Mouse (Mus musculus) frontal cortex, postnatal 36 days (tissue): ENCODE data around the gene Ugt2a3.
"Not testable (repeated sequence)": the region's sequence is repeated elsewhere in the genome, so short reads cannot be mapped to it uniquely, and the experiment has no call there.

ENCODE experiments used
- DNase-seq, 2 experiments: peaks; one replicate each; pipeline ENCODE4 v3.0.0; 2022; ENCODE audit warnings: low spot score in 2 of 2

Ugt2a3 gene

GRCm38 (mm10) chr5:87336961-87337697, at the start of gene Ugt2a3:
Gene Ugt2a3, minus strand, starts transcription at chr5:87337195.
- DNase-seq, result no peak

DNA sequence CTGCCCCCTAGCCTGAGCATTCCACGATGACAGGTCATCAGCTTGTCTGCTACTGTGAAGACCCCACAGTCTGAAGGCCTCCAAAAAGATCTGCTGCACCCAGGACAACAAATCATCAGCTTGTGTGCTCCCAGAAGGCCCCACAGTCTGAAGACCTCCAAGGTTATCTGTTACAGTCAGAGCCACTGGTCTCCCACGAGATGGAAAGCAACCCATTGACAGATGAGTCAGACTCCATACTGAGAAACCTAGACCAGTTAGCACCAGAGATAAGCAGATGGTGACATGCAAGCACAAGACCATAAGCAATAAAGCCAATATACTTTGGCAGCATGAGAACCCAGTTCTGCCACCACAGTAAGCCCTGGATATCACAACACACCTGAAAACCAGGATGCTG, 43.2 kb upstream of the Ugt2a3 start:
- DNase-seq, result no peak

DNA sequence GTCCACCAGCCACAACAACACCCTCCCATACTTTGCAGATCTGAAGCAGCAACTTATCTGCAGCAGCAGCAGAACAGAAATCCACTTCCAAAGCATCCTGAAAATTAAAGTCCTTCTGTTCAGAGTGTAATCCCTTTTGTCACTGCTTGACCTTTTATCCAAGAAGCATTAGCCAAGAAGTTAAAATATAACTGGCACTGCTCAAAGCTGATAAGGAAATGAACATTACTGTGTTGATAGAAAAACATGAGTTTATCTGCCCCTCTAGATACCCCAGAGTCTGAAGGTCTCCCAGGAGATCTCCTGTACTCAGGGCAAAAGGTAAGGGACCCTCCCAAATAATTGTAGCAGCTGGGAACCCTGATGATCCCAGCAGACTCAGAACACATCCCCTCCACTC, 42.8 kb upstream of the Ugt2a3 start:
- no peak for DNase-seq

DNA sequence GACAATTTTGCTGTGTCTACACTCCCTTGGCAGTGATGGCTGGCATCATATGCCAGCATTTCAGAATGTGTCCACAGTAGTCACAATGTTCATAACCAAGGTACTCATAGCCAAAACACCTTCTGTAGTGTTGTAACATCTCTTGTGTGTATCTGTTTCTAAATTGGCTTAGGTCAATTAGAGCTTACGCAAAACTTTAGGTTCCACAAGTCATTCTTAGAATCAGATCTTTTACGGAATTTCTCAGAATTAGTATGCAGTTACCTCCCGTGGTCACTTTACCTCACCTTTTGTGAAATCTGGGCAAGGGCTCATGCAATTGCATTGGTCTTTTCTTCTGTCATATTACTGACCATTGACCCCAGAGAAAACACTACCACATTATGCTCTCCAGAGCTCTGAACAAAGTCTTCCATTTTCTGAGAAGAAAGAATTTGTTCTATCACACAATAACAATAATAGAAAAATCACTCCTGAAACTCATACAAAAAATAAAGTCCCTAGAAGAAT, 38.9 kb upstream of the Ugt2a3 start:
- no peak for DNase-seq

GRCm38 (mm10) chr5:87373502-87373863, 36.5 kb upstream of the Ugt2a3 start:
- no peak for DNase-seq

- DNase-seq, result not testable (repeated sequence)
These were observed 36.0 kb upstream of the Ugt2a3 start for GRCm38 (mm10) chr5:87372788-87373501.

GRCm38 (mm10) chr5:87350350-87350749, 13.4 kb upstream of the Ugt2a3 start:
- DNase-seq, result no peak

DNA sequence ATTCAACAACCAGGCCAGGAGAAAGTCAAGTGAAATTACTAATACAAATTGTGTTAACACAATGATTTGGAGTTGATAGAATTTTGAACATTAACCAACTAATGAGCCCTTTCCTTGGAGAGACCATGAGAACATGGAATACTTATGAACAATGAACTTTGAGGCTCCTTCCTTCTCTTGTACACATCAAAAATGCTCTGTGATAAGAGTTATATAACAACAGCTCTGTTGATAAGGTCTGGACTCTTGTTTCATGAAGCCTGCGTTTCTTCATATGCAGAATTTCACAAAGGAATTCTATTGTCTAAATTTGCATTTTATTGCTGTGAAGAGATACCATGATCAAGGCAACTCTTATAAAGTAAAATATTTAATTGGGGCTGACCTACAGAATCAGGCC, 12.2 kb upstream of the Ugt2a3 start:
- not testable (repeated sequence) for DNase-seq

GRCm38 (mm10) chr5:87347479-87348078, 10.6 kb upstream of the Ugt2a3 start:
- not testable (repeated sequence) for DNase-seq

DNA sequence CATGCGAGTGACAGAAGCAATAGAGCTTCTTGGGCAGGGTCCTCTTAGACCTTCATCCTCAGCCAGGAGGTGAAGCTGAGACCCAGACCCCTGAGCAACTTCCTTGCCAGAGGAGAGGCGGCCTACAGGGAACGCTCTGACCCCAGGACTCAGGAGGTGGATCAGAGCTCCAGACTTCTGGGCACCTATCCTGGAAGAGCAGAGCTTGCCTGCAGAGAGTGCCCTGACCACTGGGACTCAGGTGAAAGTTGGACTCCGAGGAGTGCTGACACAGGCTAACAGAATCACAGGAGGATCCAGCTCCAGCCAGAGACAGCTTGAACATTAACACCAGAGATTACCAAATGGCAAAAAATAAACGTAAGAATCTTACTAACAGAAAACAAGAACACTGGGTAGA, 3.5 kb upstream of the Ugt2a3 start:
- DNase-seq, result no peak

DNA sequence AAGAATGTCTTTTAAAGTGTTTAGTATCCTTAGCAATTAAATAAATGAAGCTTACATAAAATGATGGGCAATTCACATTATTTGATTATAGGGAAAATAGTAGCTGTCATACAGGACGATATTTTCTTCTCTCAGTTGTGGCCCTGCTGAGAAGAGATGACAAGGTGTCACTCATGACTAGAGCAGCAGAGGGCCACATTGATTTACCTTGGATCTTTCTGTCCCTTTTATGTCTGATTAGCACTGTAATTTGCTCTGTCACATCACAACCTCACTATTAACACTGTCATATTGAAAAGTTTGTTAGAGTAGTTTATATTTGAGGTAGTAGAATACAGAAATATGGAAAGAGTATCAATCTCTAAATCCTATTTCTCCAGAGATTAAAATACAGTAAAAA, 1.8 kb downstream of the Ugt2a3 start:
- no peak for DNase-seq

DNA sequence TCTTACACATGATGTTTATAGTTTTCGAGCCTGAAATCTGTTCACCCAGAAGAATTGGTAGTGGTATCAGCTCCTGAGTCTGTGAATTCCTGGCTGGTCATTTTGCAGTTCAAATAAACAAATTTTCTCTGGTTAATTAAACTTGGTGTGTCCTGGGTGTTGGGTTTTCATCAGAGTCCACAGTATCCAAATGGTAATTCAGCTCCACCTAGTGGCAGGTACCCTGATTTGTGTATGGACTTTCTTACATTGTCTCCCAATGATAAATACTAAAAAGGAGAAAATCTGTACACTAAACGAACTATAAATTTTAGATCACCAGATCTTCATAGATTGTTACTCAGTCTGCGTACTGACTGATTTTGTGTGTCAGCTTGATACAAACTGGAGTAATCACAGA, 3.4 kb downstream of the Ugt2a3 start:
- peak in 1 of 2 experiments; percentile 3 for DNase-seq

- DNase-seq, result no peak
These were observed 25.6 kb downstream of the Ugt2a3 start for GRCm38 (mm10) chr5:87311392-87311791.

GRCm38 (mm10) chr5:87286180-87286579, 50.8 kb downstream of the Ugt2a3 start:
- DNase-seq, result not testable (repeated sequence)

DNA sequence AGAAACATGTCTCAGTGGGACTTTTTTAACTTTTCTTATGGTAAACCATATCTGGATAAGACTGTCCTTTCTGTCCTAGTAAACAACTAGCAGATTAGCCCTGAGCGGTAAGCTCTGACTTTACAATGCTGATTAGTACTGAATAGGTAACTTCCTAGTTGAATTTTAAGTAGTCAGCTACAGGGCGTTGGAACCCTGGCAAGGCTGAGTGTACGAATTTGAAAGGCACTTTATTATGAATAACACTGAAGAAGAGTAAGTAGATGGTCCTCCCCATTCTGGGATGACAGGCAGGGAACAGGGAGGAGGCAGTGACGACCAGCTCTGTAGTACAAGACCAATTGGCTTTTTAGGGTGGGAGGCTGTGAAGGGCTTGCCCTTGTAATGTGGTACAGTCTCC, 61.0 kb downstream of the Ugt2a3 start:
- not testable (repeated sequence) for DNase-seq

GRCm38 (mm10) chr5:87275581-87275980, 61.4 kb downstream of the Ugt2a3 start:
- no peak for DNase-seq
